Mouse (Mus musculus) liver, embryonic 16.5 days (tissue): ENCODE measurements at regions not wholly inside any gene's neighbourhood (a gene's known extent, or its start where the extent isn't known, plus 50 kb on each side); places are given as distances from the start of the nearest gene placed in this dataset.

ENCODE experiments used
- ATAC-seq: fragments of 200-750 bp; cut with Nextera tagmentation; 2 replicates; pipeline ENCODE4 v1.8.0; 2017; ENCODE audit warnings: low read depth, mild to moderate bottlenecking, moderate number of reproducible peaks, moderate library complexity
- H3K27ac ChIP-seq: fragments of 300-500 bp; sonication (generic); 2 replicates; pipeline ENCODE4 v1.5.1; 2014; ENCODE audit warnings: mild to moderate bottlenecking, low read length
- H3K27me3 ChIP-seq: fragments of 300-500 bp; sonication (generic); 2 replicates; pipeline ENCODE4 v1.6.1; 2014; ENCODE audit warnings: low read depth, low read length, mixed read lengths; ENCODE audit not compliant: control insufficient read depth, insufficient read depth
- H3K36me3 ChIP-seq: fragments of 300-500 bp; sonication (generic); 2 replicates; pipeline ENCODE4 v1.6.1; 2014; ENCODE audit warnings: mild to moderate bottlenecking; ENCODE audit not compliant: control insufficient read depth, insufficient read depth
- H3K4me1 ChIP-seq: fragments of 300-500 bp; sonication (generic); 2 replicates; pipeline ENCODE4 v1.6.1; 2014; ENCODE audit warnings: low read depth, low read length, mixed read lengths; ENCODE audit not compliant: control insufficient read depth
- H3K4me2 ChIP-seq: fragments of 300-500 bp; sonication (generic); 2 replicates; pipeline ENCODE4 v1.6.1; 2014; ENCODE audit warnings: low read depth, low read length, mixed read lengths
- H3K4me3 ChIP-seq: fragments of 300-500 bp; sonication (generic); 2 replicates; pipeline ENCODE4 v1.5.1; 2014; ENCODE audit warnings: low read depth, mild to moderate bottlenecking, low read length
- H3K9ac ChIP-seq: fragments of 300-500 bp; sonication (generic); 2 replicates; pipeline ENCODE4 v1.6.1; 2014; ENCODE audit warnings: low read depth, low read length
- H3K9me3 ChIP-seq: fragments of 300-500 bp; sonication (generic); replicated peaks from 2 replicates; pipeline ENCODE4 v1.6.1; 2016; ENCODE audit warnings: low read length; ENCODE audit not compliant: control insufficient read depth
- WGBS: fragments of 180-500 bp; shearing (Covaris S2); extraction: QIAGEN DNeasy Blood & Tissue Kit; methylation state at CpG from one replicate; pipeline ENCODE4 v1.1.7; 2014; ENCODE audit not compliant: insufficient replicate concordance; 5-methylcytosine and 5-hydroxymethylcytosine counted together

DNA sequence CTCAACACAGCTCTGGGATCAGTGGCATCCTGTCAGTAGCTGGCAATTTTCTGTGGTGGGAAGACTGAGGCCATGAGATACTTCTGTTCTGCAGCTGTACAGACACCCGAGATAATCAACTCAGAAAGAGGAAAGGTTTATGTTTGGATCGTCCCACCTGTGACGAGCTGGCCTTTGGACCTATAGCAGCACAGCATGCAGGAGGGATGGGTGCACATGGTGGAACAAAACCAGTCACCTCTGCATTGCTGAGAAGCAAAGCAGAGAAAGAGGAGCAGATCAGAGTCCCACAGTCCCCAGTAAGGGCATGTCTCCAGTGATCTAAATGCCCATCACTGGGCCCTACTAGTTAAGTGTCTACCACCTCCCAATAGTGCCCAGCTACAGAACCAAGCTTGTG is 76.9 kb upstream of the Galnt15 start:
- ATAC-seq = no peak
- Histone ChIP-seq H3K4me2 (no peak overlapping the region), H3K27ac (no peak overlapping the region), H3K9me3 (no peaks in the 10 kb centered on the region), H3K36me3 (no peaks in the 10 kb centered on the region), H3K4me3 (no peak overlapping the region), H3K27me3 (no peaks in the 10 kb centered on the region), H3K4me1 (no peaks in the 10 kb centered on the region), H3K9ac (no peak overlapping the region)
- 39% methylated on average over 3 of the region's 3 CpGs for WGBS

DNA sequence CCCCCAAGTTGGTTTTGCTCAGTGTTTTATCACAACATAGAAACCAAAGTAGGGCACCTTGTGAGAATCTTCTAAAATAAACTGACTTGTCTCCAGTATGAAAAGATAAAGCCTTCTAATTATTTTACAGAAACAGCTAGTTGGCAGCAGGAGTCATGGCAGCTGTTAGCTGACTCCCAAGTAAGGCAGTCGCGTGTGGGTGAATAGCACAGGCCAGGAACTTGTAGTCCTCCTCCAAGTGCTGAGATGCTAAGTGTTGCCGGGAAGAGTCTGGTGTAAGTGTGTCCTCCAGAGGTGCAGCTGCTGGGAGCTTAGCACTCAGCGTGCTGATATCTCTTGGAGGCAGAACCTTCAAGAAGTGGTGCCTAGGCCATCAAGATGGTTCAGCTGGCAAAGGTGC is 75.0 kb upstream of the Galnt15 start:
- H3K4me1 ChIP-seq = no peaks in the 10 kb centered on the region
- ATAC-seq = no peak
- no peaks in the 10 kb centered on the region for H3K36me3 ChIP-seq
- 80% methylated on average over 4 of the region's 4 CpGs for WGBS
- H3K27ac ChIP-seq = no peak overlapping the region
- no peak overlapping the region for H3K9ac ChIP-seq
- H3K9me3 ChIP-seq = no peaks in the 10 kb centered on the region
- H3K4me2 ChIP-seq = no peak overlapping the region
- no peak overlapping the region for H3K4me3 ChIP-seq
- no peaks in the 10 kb centered on the region for H3K27me3 ChIP-seq

DNA sequence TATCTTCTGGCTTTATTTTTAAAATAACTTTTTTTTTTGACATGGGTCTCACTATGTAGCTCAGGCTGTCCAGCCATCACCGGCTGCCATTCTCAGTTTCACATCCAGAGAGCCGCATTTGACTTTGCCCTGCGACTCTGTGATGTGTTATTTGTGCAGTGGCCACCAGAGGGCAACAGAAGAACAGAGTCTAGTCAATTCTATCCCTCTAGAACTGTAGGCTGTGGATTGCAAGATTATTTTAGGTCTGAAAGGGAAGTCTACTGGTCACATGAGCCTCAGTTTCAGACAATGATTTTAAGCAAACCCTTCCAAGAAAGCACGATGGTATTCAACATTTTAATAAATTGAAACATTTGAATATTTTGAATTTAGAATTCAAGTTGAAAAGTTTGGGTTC is 73.8 kb upstream of the Galnt15 start:
- no peaks in the 10 kb centered on the region for H3K9me3 ChIP-seq
- H3K9ac ChIP-seq = no peak overlapping the region
- ATAC-seq = peak; percentile 43; the same call in 1 of the 2 replicates
- no peaks in the 10 kb centered on the region for H3K4me1 ChIP-seq
- no peak overlapping the region for H3K4me2 ChIP-seq
- H3K4me3 ChIP-seq = no peak overlapping the region
- WGBS = 4% methylated on average over 4 of the region's 4 CpGs
- H3K27ac ChIP-seq = no peak overlapping the region
- no peaks in the 10 kb centered on the region for H3K36me3 ChIP-seq
- no peaks in the 10 kb centered on the region for H3K27me3 ChIP-seq

DNA sequence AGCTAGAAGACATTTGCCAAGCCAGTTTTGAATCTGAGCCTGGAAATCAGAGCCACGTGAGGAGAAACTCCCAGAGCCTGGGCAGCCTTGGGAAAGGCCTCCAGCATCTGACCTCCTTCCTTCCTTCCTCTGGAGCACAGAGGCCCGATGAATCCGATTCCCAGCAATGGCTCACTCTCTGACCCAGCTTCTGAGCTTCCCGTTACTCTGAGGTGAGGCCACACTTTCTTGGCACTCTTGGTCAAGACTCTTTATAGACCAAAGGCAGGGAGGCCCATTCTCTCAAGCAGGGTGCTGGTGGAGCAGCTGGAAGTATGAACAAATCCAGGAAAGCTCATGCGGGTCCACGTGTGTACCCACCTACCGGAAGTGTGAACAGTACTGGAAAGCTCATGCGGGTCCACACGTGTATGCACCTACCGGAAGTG is 71.6 kb upstream of the Galnt15 start:
- Histone ChIP-seq H3K4me2 (no peak overlapping the region), H3K4me1 (no peaks in the 10 kb centered on the region; the same call in 1 of the 2 replicates), H3K9ac (no peak overlapping the region), H3K27me3 (no peaks in the 10 kb centered on the region), H3K36me3 (no peaks in the 10 kb centered on the region), H3K27ac (no peak overlapping the region), H3K4me3 (no peak overlapping the region), H3K9me3 (no peaks in the 10 kb centered on the region)
- 58% methylated on average over 10 of the region's 10 CpGs for WGBS
- ATAC-seq = no peak

DNA sequence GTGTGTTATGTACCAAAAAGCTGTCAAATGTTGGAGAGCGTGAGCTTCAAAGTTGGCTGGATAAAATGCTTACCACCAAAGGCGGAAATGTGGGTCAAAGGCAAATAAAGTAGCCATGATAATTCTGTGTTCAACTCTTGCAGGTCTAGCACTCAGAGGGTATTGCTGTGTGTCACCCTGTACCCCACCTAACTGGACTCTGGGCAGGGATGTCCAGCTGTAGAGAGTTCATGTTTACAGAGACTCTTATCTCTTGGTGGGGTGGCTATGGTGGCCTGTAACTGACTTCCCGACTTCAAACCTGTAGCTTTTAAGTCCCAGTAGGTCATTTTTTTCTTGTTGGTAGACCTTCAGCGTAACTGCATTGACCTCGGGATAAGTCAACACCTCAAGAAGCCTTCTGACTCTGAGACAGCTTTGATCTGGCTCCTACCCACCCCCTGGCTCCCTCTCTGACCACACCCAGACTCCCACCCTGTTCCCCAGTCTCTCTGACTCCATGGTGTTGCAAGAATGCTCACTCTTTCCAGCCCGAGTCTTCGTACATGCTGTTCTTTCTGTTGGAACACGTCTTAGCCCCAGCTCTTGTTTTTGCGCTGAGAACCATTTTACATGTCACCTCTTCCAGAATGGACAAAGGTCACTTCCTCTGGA is 68.5 kb upstream of the Galnt15 start:
- H3K9me3 ChIP-seq = no peaks in the 10 kb centered on the region
- H3K27me3 ChIP-seq = no peaks in the 10 kb centered on the region
- ATAC-seq = peak; percentile 50; the same call in 1 of the 2 replicates
- H3K9ac ChIP-seq = no peak overlapping the region
- H3K27ac ChIP-seq = no peak overlapping the region
- no peak overlapping the region for H3K4me3 ChIP-seq
- no peaks in the 10 kb centered on the region for H3K36me3 ChIP-seq
- H3K4me2 ChIP-seq = no peak overlapping the region
- no peaks in the 10 kb centered on the region; the same call in 1 of the 2 replicates for H3K4me1 ChIP-seq
- 64% methylated on average over 9 of the region's 9 CpGs for WGBS

DNA sequence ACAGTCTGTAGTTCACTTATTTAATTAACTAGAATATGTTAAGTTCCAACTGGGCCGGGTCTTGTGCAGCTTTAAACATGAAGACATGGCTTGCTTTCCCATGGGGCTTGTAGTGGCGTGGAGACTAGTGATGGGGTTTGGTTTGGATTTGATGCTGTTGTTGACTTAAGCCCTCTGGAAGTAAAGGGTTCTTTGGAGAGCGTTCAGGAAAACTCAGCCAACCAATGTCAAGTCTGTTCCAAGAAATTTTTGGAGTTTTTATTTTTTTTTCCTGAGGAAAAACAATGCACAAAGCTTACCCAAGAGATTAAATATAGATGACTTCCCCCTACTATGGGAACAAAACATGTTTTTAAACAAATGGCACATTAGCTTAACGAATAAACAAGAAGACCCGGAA is 67.3 kb upstream of the Galnt15 start:
- no peak overlapping the region for H3K4me2 ChIP-seq
- H3K9ac ChIP-seq = no peak overlapping the region
- no peak for ATAC-seq
- 68% methylated on average over 5 of the region's 5 CpGs for WGBS
- H3K27me3 ChIP-seq = no peaks in the 10 kb centered on the region
- no peak overlapping the region for H3K4me3 ChIP-seq
- no peaks in the 10 kb centered on the region for H3K9me3 ChIP-seq
- H3K36me3 ChIP-seq = no peaks in the 10 kb centered on the region
- no peaks in the 10 kb centered on the region; the same call in 1 of the 2 replicates for H3K4me1 ChIP-seq
- H3K27ac ChIP-seq = no peak overlapping the region

DNA sequence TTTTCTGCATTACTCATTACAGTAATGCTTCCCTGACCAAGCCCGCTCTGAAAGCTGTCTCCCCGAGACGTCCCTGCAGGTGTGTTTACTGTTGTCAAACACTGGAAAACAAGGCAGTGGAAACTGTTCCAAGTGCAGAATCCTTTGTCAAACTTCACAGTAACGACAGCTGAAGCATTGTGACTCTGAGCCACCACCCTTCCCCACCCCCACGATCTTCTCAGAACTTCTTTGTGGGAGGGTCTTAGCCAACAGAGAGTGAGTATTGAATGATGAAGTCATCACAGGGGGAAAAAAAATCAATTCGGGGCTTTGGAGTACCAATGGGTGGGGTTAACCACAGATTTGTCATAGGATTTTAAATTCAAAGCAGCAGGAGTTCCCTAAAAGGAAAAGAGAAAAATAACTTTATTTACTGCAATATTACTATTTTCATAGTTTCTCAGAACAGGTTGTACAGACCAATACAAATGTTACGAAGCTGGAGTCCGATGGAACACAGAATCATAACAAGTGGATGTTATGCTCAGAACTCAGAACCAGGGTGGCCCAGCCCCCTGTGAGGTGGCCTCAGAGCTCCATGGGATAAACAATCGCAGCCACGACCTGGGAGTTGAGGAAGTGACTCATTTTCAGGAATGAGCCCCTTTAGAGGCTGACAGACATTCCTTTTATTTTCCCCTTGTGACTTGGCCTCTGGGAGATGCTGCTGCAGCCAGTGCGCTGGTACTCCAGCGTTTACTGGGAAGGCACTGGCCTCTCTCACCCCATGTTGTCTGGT is 65.5 kb upstream of the Galnt15 start:
- H3K4me3 ChIP-seq = no peak overlapping the region
- 25% methylated on average over 12 of the region's 12 CpGs for WGBS

DNA sequence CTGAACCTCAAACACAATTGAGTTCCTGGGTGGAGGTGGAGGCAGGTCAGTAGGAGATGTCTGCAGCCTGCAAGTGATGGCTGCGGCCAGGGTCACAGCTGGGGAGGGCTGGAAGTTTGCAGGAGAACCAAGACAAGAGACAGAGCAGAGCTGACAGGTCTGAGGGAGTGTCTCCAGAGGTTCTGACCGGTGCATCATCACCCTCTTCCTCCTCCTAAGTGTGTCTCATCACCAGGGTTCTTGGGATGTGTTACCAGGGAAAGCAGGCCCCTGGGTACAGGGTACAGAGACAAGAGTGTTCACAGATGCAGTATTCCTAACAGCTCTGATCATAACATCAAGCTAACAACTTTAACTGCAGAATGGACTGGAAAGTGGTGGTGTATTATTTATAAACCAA is 64.7 kb upstream of the Galnt15 start:
- H3K4me1 ChIP-seq = peaks cover 1% of the 10 kb centered on the region; the same call in 1 of the 2 replicates
- no peak overlapping the region for H3K27ac ChIP-seq
- 54% methylated on average over 2 of the region's 2 CpGs for WGBS
- no peaks in the 10 kb centered on the region for H3K9me3 ChIP-seq
- no peak overlapping the region for H3K4me2 ChIP-seq
- H3K4me3 ChIP-seq = no peak overlapping the region
- ATAC-seq = no peak
- no peaks in the 10 kb centered on the region for H3K36me3 ChIP-seq
- no peak overlapping the region for H3K9ac ChIP-seq
- H3K27me3 ChIP-seq = no peaks in the 10 kb centered on the region

More for the DNA sequence above, 65.5 kb upstream of the Galnt15 start:
- Histone ChIP-seq H3K9me3 (no peaks in the 10 kb centered on the region), H3K36me3 (no peaks in the 10 kb centered on the region), H3K9ac (no peak overlapping the region), H3K4me1 (no peaks in the 10 kb centered on the region; the same call in 1 of the 2 replicates), H3K4me2 (no peak overlapping the region), H3K27me3 (no peaks in the 10 kb centered on the region), H3K27ac (no peak overlapping the region)
- no peak for ATAC-seq

DNA sequence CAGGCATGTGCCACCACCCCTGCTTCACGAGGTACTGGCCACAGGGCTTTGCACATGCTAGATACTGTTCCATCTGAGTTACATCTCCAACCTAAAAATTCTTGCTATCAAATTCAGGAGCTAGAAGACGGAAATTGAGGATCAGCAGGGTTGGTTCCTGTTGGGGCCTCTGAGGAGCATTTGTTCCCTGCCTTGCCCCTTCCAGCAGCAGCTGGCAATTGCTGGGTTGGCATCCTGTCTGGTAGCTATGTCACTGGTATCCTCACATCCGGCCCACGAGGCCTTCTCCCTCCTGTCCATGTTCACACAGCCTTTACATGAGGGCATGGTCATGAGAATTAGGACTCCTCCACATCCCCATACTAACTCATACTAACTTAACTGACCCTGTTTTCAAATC is 64.0 kb upstream of the Galnt15 start:
- Histone ChIP-seq H3K9me3 (no peaks in the 10 kb centered on the region), H3K4me3 (no peak overlapping the region), H3K9ac (no peak overlapping the region), H3K36me3 (no peaks in the 10 kb centered on the region), H3K4me2 (no peak overlapping the region), H3K4me1 (peaks cover 9% of the 10 kb centered on the region), H3K27ac (no peak overlapping the region), H3K27me3 (no peaks in the 10 kb centered on the region)
- 59% methylated on average over 4 of the region's 4 CpGs for WGBS
- ATAC-seq = no peak
